Mouse (Mus musculus) cortical plate, adult 2 months (tissue): ENCODE results near the gene Tmem30c. TPM values are rescaled to one million over a fixed set of nuclear protein-coding genes. Genes with fewer than 3 reads are reported as not detected.
"Not testable (repeated sequence)": the region's sequence is repeated elsewhere in the genome, so short reads cannot be mapped to it uniquely, and the experiment has no call there.

Experiments used
- H3K27ac ChIP-seq: fragments of 200-500 bp; 2 replicates; pipeline ENCODE4 v1.5.1; 2012; ENCODE audit warnings: low read length, control low read depth, inconsistent platforms; ENCODE audit not compliant: insufficient read depth
- H3K4me1 ChIP-seq: fragments of 200-500 bp; 2 replicates; pipeline ENCODE4 v1.6.1; 2011; ENCODE audit warnings: low read length; ENCODE audit not compliant: control insufficient read depth, insufficient read depth
- H3K4me3 ChIP-seq: fragments of 200-500 bp; 2 replicates; pipeline ENCODE4 v1.5.1; 2011; ENCODE audit warnings: mild to moderate bottlenecking, low read length, control low read depth; ENCODE audit not compliant: insufficient read depth
- CTCF ChIP-seq: fragments of 200-500 bp; IDR thresholded peaks from 2 replicates; pipeline ENCODE4 v1.5.1; 2011; ENCODE audit warnings: mild to moderate bottlenecking, control low read depth, low read length; ENCODE audit not compliant: insufficient read depth; ENCODE audit errors: extremely low read depth
- POLR2A ChIP-seq: fragments of 200-500 bp; IDR thresholded peaks from 2 replicates; pipeline ENCODE4 v1.6.1; 2011; ENCODE audit warnings: mild to moderate bottlenecking, low read length, control low read depth; ENCODE audit not compliant: insufficient read depth; ENCODE audit errors: extremely low read depth
- polyA plus RNA-seq: library from polyadenylated mRNA; depleted of rRNA; stranded (reverse); fragments of >200 nt; gene quantifications from 2 replicates; pipeline ENCODE4 v1.2.3, GENCODE M21; 2012; rRNA removed

The Tmem30c gene
- polyA plus RNA-seq, 1 experiment, result 1.4 TPM

GRCm38 (mm10) chr16:57243205-57243857, 49.3 kb downstream of the Tmem30c start:
- TF ChIP-seq CTCF (no peak), POLR2A (no peak)
- Histone ChIP-seq H3K27ac (no peak overlapping the region), H3K4me1 (no peaks in the 10 kb centered on the region), H3K4me3 (no peak overlapping the region)

DNA sequence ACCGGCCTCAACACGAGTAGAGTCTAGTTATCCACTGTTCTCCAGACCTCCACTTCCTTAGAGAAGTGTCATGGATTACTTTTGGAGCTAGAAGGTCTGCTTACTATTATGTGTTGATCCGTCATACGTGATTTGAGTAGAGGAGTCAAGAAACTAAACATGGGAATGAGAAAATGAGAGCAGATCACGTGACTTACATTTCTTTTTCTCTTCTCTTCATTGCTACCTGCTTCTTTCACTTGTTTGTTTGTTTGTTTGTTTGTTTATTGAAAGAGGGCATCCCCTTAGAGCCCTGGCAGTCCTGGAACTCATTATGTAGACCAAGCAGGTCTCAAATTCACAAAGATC, 49.8 kb downstream of the Tmem30c start:
- no peak overlapping the region for H3K4me3 ChIP-seq
- no peak overlapping the region for H3K27ac ChIP-seq
- H3K4me1 ChIP-seq, result no peaks in the 10 kb centered on the region
- TF ChIP-seq POLR2A, result no peak
- no peak for TF ChIP-seq CTCF

- no peaks in the 10 kb centered on the region for H3K4me1 ChIP-seq
- TF ChIP-seq POLR2A (no peak), CTCF (no peak)
- no peak overlapping the region for H3K4me3 ChIP-seq
- no peak overlapping the region for H3K27ac ChIP-seq
These were observed 56.7 kb downstream of the Tmem30c start for GRCm38 (mm10) chr16:57235871-57236510.

DNA sequence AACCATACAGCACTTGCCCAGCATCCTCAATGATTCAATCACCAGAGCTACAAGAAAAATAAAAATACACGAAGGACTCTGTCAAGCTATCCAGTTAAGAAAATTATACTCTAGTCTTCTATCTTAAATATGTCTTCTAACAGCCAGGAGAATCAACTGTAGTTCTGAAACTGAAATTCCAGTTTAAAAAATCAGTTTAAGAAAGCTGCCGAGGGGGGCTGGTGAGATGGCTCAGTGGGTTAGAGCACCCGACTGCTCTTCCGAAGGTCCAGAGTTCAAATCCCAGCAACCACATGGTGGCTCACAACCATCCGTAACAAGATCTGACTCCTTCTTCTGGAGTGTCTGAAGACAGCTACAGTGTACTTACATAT, 60.7 kb downstream of the Tmem30c start:
- not testable (repeated sequence) for H3K4me1 ChIP-seq, H3K27ac ChIP-seq
- H3K4me3 ChIP-seq, result 0 out of 2 replicates have a peak overlapping the region, but pooled peaks have one; percentile 56

- Histone ChIP-seq H3K4me3 (peak within 1 kb of the TSS; percentile 56), H3K4me1 (peaks cover 2% of the 10 kb centered on the region), H3K27ac (no peak within 1 kb of the TSS)
- TF ChIP-seq CTCF (no peak), POLR2A (peak; percentile 90)
These were observed 61.4 kb downstream of the Tmem30c start, which contains the start of gene Tbc1d23 for GRCm38 (mm10) chr16:57231089-57231936. Gene Tbc1d23, minus strand, starts transcription at chr16:57231504.

DNA sequence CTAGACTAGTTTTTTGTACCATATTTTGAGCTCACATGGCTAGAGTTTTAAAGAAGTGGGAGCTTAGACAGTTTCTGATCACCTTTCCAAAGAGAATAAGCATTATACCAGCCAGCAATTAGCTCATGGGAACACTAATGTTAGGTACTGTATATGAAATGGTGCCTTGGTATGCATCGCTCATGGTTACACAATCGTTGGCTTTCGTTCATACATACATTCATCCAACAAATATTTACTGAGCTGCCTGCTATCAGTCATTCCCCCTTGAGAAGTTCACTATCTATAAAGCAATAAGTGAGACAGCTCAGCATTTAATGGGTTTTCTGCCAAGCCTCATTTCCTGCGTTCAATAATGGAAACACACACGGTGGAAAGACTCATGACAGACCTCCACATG, 66.2 kb downstream of the Tmem30c start:
- TF ChIP-seq CTCF (no peak), POLR2A (no peak)
- Histone ChIP-seq H3K4me3 (no peak overlapping the region), H3K4me1 (peaks cover 5% of the 10 kb centered on the region), H3K27ac (no peak overlapping the region)

DNA sequence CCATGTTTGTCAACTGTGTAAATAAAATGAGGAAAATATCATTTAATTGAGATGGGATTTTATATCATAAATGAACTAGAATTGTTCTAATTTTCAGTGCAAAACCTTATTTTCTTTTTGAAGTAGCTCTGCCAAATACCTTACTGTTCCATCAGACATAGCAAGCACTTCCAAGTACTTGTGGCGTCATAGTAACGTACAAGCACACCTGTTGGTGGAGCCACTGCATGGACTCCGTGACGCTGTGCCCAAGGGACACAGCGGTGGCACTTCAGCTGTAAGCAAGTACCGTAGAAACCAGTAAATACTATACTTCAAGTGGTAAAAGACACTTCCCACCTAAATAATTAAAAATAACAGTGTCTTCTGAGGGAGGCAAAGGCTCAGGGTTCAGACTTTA, 72.3 kb downstream of the Tmem30c start:
- H3K4me3 ChIP-seq, result no peak overlapping the region
- no peak overlapping the region for H3K27ac ChIP-seq
- TF ChIP-seq CTCF, result no peak
- no peak for TF ChIP-seq POLR2A
- H3K4me1 ChIP-seq, result peaks cover 2% of the 10 kb centered on the region; the same call in 1 of the 2 replicates

Other genes with a start within 250 kb of the Tmem30c start
- 0.06 TPM in 1 of 2 replicates, not detected in the other for gene Tmem45a2, start 221.5 kb downstream of the Tmem30c start, polyA plus RNA-seq
- 53.3 and 56.2 TPM in 2 replicates for gene Tomm70a, start 171.2 kb downstream of the Tmem30c start, polyA plus RNA-seq
- 13.1 and 15.1 TPM in 2 replicates for gene Nit2, start 125.5 kb downstream of the Tmem30c start, polyA plus RNA-seq
- 39.7 and 40.9 TPM in 2 replicates for gene Tbc1d23, start 61.4 kb downstream of the Tmem30c start, polyA plus RNA-seq
- gene Filip1l, start 60.2 kb upstream of the Tmem30c start, polyA plus RNA-seq, result 2.3 and 3.0 TPM in 2 replicates